Mouse (Mus musculus): ENCODE results near the gene Zglp1. TPM values are rescaled to one million over a fixed set of nuclear protein-coding genes. Genes with fewer than 3 reads are reported as not detected.
A peak's percentile ranks its signal among the peaks of the same experiment; 100 is the strongest.

The Zglp1 gene
- polyA plus RNA-seq, 1 experiment from 2014 or later = 0.45 TPM

DNA sequence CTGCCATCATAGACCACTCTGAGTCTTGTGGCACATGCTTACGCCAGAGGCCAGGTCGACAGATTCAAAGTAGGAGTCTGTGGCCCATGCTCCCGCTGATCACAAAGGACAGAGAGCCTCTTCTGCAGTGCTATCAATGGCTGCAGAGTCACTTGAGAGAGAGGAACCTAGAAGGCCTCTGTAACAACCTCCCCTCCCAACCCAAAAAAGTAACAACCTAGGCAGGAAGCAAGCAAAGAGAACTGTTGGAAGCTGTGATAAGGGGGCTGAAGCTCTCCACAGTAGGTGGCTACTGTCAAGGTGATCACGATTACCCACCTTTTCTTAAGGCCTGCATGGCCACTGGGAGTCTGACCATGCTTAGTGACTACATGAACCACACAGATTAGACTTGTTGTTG, 23.3 kb downstream of the Zglp1 start:
- no peak for ATAC-seq (ENCODE audit: low FRiP score)
- H3K4me3 ChIP-seq (ENCODE audit: low read depth, low read length) = no peak overlapping the region
- no peak overlapping the region for H3K4me2 ChIP-seq (replicated peaks; ENCODE audit: low read depth, low read length)
- H3K9me3 ChIP-seq (ENCODE audit: control insufficient read depth, low read length) = no peaks in the 10 kb centered on the region
- H3K4me1 ChIP-seq (replicated peaks; ENCODE audit: control insufficient read depth, insufficient read depth, low read length) = no peaks in the 10 kb centered on the region
- DNase-seq (ENCODE audit: low spot score) = no peak
- H3K36me3 ChIP-seq (ENCODE audit: control insufficient read depth, insufficient read depth, low read length) = no peaks in the 10 kb centered on the region
- 83% methylated on average over 4 of the region's 4 CpGs for WGBS
- no peak overlapping the region for H3K27ac ChIP-seq (ENCODE audit: low read depth, low read length)
- H3K9ac ChIP-seq (ENCODE audit: low read depth, low read length) = no peak overlapping the region
- H3K27me3 ChIP-seq (ENCODE audit: control insufficient read depth, insufficient read depth, low read length) = peaks cover 17% of the 10 kb centered on the region

DNA sequence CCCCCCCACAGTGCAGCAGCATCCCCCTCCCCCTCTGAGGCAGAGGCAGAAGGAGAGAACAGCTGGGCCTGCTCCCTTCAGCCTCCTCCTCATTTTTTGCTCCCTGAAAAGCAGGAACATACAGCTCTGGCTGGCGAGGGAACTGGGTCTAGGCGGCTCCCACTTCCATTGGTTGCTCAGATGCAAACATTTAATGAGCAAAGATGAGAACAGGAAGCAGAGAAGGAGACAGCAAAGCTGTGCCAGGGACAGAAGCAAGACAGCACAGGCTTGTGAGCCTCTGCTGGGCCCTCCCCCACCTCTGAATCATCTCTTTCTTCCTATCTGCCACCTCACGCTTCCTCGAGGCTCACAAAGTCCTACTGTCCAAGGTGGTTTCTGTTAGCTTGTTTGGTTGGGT, 25.6 kb downstream of the Zglp1 start:
- Histone ChIP-seq H3K36me3 (ENCODE audit: control insufficient read depth, insufficient read depth, low read length) (no peaks in the 10 kb centered on the region), H3K4me3 (ENCODE audit: low read depth, low read length) (no peak overlapping the region), H3K4me1 (replicated peaks; ENCODE audit: control insufficient read depth, insufficient read depth, low read length) (peaks cover 2% of the 10 kb centered on the region; the same call in 1 of the 2 replicates), H3K27ac (ENCODE audit: low read depth, low read length) (no peak overlapping the region), H3K27me3 (ENCODE audit: control insufficient read depth, insufficient read depth, low read length) (peaks cover 39% of the 10 kb centered on the region), H3K9me3 (ENCODE audit: control insufficient read depth, low read length) (no peaks in the 10 kb centered on the region), H3K9ac (ENCODE audit: low read depth, low read length) (no peak overlapping the region), H3K4me2 (replicated peaks; ENCODE audit: low read depth, low read length) (no peak overlapping the region)
- 51% methylated on average over 4 of the region's 4 CpGs for WGBS
- no peak for DNase-seq (ENCODE audit: low spot score)
- no peak for ATAC-seq (ENCODE audit: low FRiP score)

DNA sequence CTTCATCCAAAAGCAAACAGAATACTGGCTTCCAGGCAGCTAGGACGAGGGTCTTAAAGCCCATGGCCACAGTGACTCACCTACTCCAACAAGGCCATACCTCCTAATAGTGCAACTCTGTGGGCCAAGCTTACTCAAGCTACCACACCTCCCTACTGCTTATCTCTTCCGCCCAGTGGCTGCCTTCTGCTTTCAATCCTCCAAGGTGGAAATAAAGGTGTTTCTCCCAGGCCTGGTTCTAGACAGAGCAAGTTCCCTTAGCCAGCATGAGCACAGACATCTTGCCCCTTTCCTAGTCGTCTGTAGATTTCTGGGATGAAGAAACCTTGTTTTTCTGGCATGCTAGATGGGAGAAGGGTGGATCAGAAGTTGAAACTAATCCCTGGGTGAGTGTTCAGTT, 27.1 kb downstream of the Zglp1 start:
- Histone ChIP-seq H3K9ac (ENCODE audit: low read depth, low read length) (no peak overlapping the region), H3K27me3 (ENCODE audit: control insufficient read depth, insufficient read depth, low read length) (peaks cover 55% of the 10 kb centered on the region), H3K4me3 (ENCODE audit: low read depth, low read length) (no peak overlapping the region), H3K4me1 (replicated peaks; ENCODE audit: control insufficient read depth, insufficient read depth, low read length) (peaks cover 2% of the 10 kb centered on the region; the same call in 1 of the 2 replicates), H3K27ac (ENCODE audit: low read depth, low read length) (no peak overlapping the region), H3K9me3 (ENCODE audit: control insufficient read depth, low read length) (no peaks in the 10 kb centered on the region), H3K4me2 (replicated peaks; ENCODE audit: low read depth, low read length) (no peak overlapping the region), H3K36me3 (ENCODE audit: control insufficient read depth, insufficient read depth, low read length) (no peaks in the 10 kb centered on the region)
- no peak for ATAC-seq (ENCODE audit: low FRiP score)
- DNase-seq (ENCODE audit: low spot score) = no peak
- 69% methylated on average over 3 of the region's 3 CpGs for WGBS

DNA sequence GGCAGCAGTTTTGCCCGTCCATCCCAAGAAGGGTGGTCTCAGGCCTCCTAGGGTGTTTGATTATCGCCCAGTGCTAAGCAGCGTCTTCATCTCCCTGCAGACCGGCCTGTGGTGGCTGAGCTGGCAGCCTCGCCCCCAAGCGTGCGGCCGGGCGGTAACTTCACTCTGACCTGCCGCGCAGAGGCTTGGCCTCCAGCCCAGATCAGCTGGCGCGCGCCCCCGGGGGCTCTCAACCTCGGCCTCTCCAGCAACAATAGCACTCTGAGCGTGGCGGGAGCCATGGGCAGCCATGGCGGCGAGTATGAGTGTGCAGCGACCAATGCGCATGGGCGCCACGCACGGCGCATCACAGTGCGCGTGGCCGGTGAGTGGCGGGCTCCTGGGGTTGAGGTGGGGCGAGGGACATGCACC, 29.4 kb downstream of the Zglp1 start:
- H3K9ac ChIP-seq (ENCODE audit: low read depth, low read length) = 0 out of 2 replicates have a peak overlapping the region, but pooled peaks have one; percentile 44
- ATAC-seq (ENCODE audit: low FRiP score) = peak; percentile 48; the same call in 1 of the 2 replicates
- no peaks in the 10 kb centered on the region for H3K36me3 ChIP-seq (ENCODE audit: control insufficient read depth, insufficient read depth, low read length)
- peaks cover 4% of the 10 kb centered on the region; the same call in 1 of the 2 replicates for H3K4me1 ChIP-seq (replicated peaks; ENCODE audit: control insufficient read depth, insufficient read depth, low read length)
- no peaks in the 10 kb centered on the region for H3K9me3 ChIP-seq (ENCODE audit: control insufficient read depth, low read length)
- peaks cover 76% of the 10 kb centered on the region for H3K27me3 ChIP-seq (ENCODE audit: control insufficient read depth, insufficient read depth, low read length)
- peak overlapping the region; percentile 27 for H3K4me3 ChIP-seq (ENCODE audit: low read depth, low read length)
- H3K27ac ChIP-seq (ENCODE audit: low read depth, low read length) = no peak overlapping the region
- 3% methylated on average over 31 of the region's 31 CpGs for WGBS
- peak overlapping the region; percentile 60 for H3K4me2 ChIP-seq (replicated peaks; ENCODE audit: low read depth, low read length)
- peak; percentile 56 for DNase-seq (ENCODE audit: low spot score)

DNA sequence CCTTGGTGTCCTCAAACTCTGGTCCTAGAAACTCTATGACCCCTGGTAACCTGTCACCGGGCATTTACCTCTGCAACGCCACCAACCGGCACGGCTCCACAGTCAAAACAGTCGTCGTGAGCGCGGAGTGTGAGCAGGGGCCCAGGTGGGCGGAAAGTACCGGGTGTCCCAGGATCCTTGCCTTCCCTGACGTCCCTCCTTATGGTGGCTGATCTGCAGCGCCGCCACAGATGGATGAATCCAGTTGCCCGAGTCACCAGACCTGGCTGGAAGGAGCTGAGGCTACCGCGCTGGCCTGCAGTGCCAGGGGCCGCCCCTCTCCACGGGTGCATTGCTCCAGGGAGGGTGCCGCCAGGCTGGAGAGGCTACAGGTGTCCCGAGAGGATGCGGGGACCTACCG, 30.2 kb downstream of the Zglp1 start:
- Histone ChIP-seq H3K9ac (ENCODE audit: low read depth, low read length) (no peak overlapping the region), H3K4me3 (ENCODE audit: low read depth, low read length) (no peak overlapping the region; the same call in none of the 2 replicates), H3K4me1 (replicated peaks; ENCODE audit: control insufficient read depth, insufficient read depth, low read length) (peaks cover 4% of the 10 kb centered on the region; the same call in 1 of the 2 replicates), H3K36me3 (ENCODE audit: control insufficient read depth, insufficient read depth, low read length) (no peaks in the 10 kb centered on the region), H3K9me3 (ENCODE audit: control insufficient read depth, low read length) (no peaks in the 10 kb centered on the region), H3K27ac (ENCODE audit: low read depth, low read length) (no peak overlapping the region), H3K27me3 (ENCODE audit: control insufficient read depth, insufficient read depth, low read length) (peaks cover 84% of the 10 kb centered on the region), H3K4me2 (replicated peaks; ENCODE audit: low read depth, low read length) (no peak overlapping the region)
- peak; percentile 33 for DNase-seq (ENCODE audit: low spot score)
- 1% methylated on average over 22 of the region's 22 CpGs for WGBS
- no peak for ATAC-seq (ENCODE audit: low FRiP score)

DNA sequence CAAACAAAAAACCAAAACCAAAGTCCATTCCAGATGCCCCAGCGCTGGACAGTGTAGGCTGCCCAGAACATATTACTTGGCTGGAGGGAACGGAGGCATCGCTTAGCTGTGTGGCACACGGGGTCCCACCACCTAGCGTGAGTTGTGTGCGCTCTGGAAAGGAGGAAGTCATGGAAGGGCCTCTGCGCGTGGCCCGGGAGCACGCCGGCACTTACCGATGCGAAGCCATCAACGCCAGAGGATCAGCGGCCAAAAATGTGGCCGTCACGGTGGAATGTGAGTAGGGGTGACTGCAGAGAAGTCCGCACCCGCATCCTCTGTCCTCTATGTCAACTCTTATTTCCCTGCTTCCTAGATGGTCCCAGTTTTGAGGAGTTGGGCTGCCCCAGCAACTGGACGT, 30.7 kb downstream of the Zglp1 start:
- DNase-seq (ENCODE audit: low spot score) = peak; percentile 32
- H3K27me3 ChIP-seq (ENCODE audit: control insufficient read depth, insufficient read depth, low read length) = peaks cover 89% of the 10 kb centered on the region
- no peaks in the 10 kb centered on the region for H3K36me3 ChIP-seq (ENCODE audit: control insufficient read depth, insufficient read depth, low read length)
- no peak overlapping the region for H3K9ac ChIP-seq (ENCODE audit: low read depth, low read length)
- peaks cover 4% of the 10 kb centered on the region for H3K4me1 ChIP-seq (replicated peaks; ENCODE audit: control insufficient read depth, insufficient read depth, low read length)
- no peak for ATAC-seq (ENCODE audit: low FRiP score)
- H3K4me2 ChIP-seq (replicated peaks; ENCODE audit: low read depth, low read length) = 0 out of 2 replicates have a peak overlapping the region, but pooled peaks have one; percentile 5
- no peak overlapping the region for H3K27ac ChIP-seq (ENCODE audit: low read depth, low read length)
- H3K9me3 ChIP-seq (ENCODE audit: control insufficient read depth, low read length) = no peaks in the 10 kb centered on the region
- 7% methylated on average over 20 of the region's 20 CpGs for WGBS
- no peak overlapping the region for H3K4me3 ChIP-seq (ENCODE audit: low read depth, low read length)

DNA sequence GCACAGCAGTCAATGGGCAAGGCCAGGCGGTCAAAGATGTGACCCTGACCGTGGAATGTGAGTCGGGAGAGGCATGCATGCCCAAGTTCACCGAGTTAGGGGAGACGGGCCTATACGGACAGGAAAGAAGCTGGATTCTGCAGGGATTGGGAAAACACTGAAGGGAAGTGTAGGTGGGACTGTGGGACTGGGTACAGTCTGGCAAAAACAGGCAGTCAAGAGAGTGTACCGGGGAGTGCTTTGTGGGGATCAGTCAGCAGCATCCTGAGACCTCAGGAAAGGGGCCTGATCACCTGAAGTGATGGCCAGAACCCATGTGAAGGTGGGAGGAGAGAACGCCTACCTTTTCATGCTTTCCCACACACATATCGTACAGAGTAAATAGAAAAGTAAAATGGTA, 31.3 kb downstream of the Zglp1 start:
- no peak overlapping the region for H3K4me3 ChIP-seq (ENCODE audit: low read depth, low read length)
- no peaks in the 10 kb centered on the region for H3K9me3 ChIP-seq (ENCODE audit: control insufficient read depth, low read length)
- H3K36me3 ChIP-seq (ENCODE audit: control insufficient read depth, insufficient read depth, low read length) = no peaks in the 10 kb centered on the region
- ATAC-seq (ENCODE audit: low FRiP score) (no peak), DNase-seq (ENCODE audit: low spot score) (peak; percentile 32)
- H3K27ac ChIP-seq (ENCODE audit: low read depth, low read length) = no peak overlapping the region
- peaks cover 92% of the 10 kb centered on the region for H3K27me3 ChIP-seq (ENCODE audit: control insufficient read depth, insufficient read depth, low read length)
- WGBS = 18% methylated on average over 9 of the region's 9 CpGs
- no peak overlapping the region for H3K9ac ChIP-seq (ENCODE audit: low read depth, low read length)
- H3K4me1 ChIP-seq (replicated peaks; ENCODE audit: control insufficient read depth, insufficient read depth, low read length) = peaks cover 4% of the 10 kb centered on the region
- H3K4me2 ChIP-seq (replicated peaks; ENCODE audit: low read depth, low read length) = no peak overlapping the region

DNA sequence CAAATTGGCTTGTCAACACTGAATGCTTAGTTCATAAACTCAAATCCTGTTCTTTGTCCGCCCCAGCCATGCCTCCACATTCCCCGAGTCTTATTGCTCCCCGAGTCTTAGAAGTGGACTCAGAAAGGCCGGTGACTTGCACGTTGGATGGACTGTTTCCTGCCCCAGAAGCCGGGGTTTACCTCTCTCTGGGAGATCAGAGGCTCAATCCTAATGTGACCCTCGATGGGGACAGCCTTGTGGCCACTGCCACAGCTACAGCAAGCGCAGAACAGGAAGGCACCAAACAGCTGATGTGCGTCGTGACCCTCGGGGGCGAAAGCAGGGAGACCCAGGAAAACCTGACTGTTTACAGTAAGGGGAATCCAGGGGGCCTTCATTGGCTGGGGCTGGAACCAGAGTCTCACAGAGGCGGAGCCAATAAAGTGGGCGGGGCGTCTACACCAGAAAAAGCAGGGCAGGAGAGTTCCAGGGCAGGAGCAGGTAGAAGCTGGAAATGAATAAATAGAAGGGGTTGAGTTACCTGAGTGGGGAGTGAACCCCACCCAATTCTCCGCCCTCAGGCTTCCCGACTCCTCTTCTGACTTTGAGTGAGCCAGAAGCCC, 32.3 kb downstream of the Zglp1 start:
- DNase-seq (ENCODE audit: low spot score) = peak; percentile 40
- no peaks in the 10 kb centered on the region for H3K9me3 ChIP-seq (ENCODE audit: control insufficient read depth, low read length)
- H3K36me3 ChIP-seq (ENCODE audit: control insufficient read depth, insufficient read depth, low read length) = no peaks in the 10 kb centered on the region
- no peak overlapping the region for H3K4me3 ChIP-seq (ENCODE audit: low read depth, low read length)
- no peak overlapping the region for H3K27ac ChIP-seq (ENCODE audit: low read depth, low read length)
- ATAC-seq (ENCODE audit: low FRiP score) = no peak
- H3K9ac ChIP-seq (ENCODE audit: low read depth, low read length) = no peak overlapping the region
- peaks cover 6% of the 10 kb centered on the region for H3K4me1 ChIP-seq (replicated peaks; ENCODE audit: control insufficient read depth, insufficient read depth, low read length)
- no peak overlapping the region for H3K4me2 ChIP-seq (replicated peaks; ENCODE audit: low read depth, low read length)
- WGBS = 3% methylated on average over 17 of the region's 17 CpGs
- H3K27me3 ChIP-seq (ENCODE audit: control insufficient read depth, insufficient read depth, low read length) = peaks cover 94% of the 10 kb centered on the region

DNA sequence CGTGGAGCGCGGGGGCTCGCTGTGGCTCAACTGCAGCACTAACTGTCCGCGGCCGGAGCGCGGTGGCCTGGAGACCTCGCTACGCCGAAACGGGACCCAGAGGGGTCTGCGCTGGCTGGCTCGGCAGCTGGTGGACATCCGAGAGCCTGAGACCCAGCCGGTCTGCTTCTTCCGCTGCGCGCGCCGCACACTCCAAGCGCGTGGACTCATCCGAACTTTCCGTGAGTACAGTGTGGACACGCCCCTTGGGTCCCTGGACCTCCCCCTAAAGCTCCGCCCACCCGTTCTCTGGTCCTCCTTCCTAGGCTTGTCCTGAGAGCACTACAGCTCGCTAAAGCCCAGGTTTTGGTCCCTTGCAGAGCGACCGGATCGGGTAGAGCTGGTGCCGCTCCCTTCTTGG, 33.8 kb downstream of the Zglp1 start:
- H3K4me2 ChIP-seq (replicated peaks; ENCODE audit: low read depth, low read length) = peak overlapping the region; percentile 58
- H3K27me3 ChIP-seq (ENCODE audit: control insufficient read depth, insufficient read depth, low read length) = peaks cover 90% of the 10 kb centered on the region
- H3K9me3 ChIP-seq (ENCODE audit: control insufficient read depth, low read length) = no peaks in the 10 kb centered on the region
- H3K4me3 ChIP-seq (ENCODE audit: low read depth, low read length) = peak overlapping the region; percentile 33
- peak; percentile 33; the same call in 1 of the 2 replicates for ATAC-seq (ENCODE audit: low FRiP score)
- H3K4me1 ChIP-seq (replicated peaks; ENCODE audit: control insufficient read depth, insufficient read depth, low read length) = peaks cover 6% of the 10 kb centered on the region
- peak; percentile 82 for DNase-seq (ENCODE audit: low spot score)
- no peaks in the 10 kb centered on the region for H3K36me3 ChIP-seq (ENCODE audit: control insufficient read depth, insufficient read depth, low read length)
- no peak overlapping the region; the same call in 1 of the 2 replicates for H3K9ac ChIP-seq (ENCODE audit: low read depth, low read length)
- H3K27ac ChIP-seq (ENCODE audit: low read depth, low read length) = no peak overlapping the region
- under 1% methylated on average over 31 of the region's 34 CpGs for WGBS

Data from hindbrain, embryonic 11.5 days (tissue).